Mouse (Mus musculus): ENCODE data around the gene Fam180a. TPM values are rescaled to one million over a fixed set of nuclear protein-coding genes. Genes with fewer than 3 reads are reported as not detected.

The Fam180a gene
- polyA plus RNA-seq, 1 experiment from 2014 or later: 1.6 TPM

DNA sequence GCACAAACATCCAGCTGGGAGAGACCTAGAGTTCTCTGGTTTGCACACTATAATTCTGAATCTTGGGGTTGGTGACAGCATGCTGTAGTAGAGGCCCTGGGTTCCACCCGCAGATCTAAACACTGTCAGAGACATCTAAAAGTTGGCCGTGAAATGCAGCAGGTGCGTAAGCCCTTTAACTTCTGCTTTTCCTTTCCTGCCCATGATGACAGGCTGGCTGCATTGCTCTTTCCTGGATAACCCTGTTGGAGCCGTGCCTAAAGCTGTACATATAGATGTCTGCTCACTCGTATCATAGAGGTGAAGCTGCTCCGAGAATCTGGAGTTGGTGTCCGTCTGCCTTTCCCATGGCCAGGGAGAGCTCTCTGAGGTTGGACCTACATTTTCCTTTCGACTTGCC, 26.9 kb upstream of the Fam180a start:
- Histone ChIP-seq H3K9ac (ENCODE audit: low read length) (no peak overlapping the region), H3K27ac (ENCODE audit: low read length) (no peak overlapping the region), H3K4me3 (ENCODE audit: low read length) (no peak overlapping the region), H3K36me3 (ENCODE audit: control insufficient read depth, insufficient read depth, low read length) (no peaks in the 10 kb centered on the region), H3K4me1 (replicated peaks; ENCODE audit: control insufficient read depth, insufficient read depth, low read length) (peaks cover 3% of the 10 kb centered on the region; the same call in 1 of the 2 replicates), H3K9me3 (ENCODE audit: control insufficient read depth, low read length) (no peaks in the 10 kb centered on the region), H3K4me2 (ENCODE audit: low read depth, low read length) (no peak overlapping the region), H3K27me3 (ENCODE audit: control insufficient read depth, insufficient read depth, low read depth, low read length) (no peaks in the 10 kb centered on the region)
- 80% methylated on average over 8 of the region's 8 CpGs for WGBS
- no peak for ATAC-seq (ENCODE audit: low read depth)

DNA sequence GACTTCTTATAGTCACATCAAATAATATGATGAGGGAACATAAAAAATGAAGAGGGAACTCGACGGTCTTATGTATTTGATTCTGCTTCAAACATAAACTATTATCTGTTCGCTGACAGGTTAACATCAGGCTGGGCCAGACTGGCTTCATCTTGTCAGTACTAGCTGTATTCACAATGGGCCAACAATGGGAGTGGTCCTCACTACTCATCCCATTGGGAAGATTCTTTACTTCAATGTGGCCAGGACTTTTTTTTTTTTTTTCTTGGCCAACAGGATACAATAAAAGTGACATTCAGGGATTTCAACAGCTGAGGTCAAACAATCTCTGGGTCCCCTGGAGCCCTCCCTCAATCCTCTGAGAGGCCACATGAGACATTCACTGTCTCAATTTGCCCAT, 25.9 kb upstream of the Fam180a start:
- 83% methylated on average over 3 of the region's 3 CpGs for WGBS

GRCm38 (mm10) chr6:35349784-35350183, 23.8 kb upstream of the Fam180a start:
- ATAC-seq (ENCODE audit: low read depth): peak; percentile 43; the same call in 1 of the 2 replicates
- Histone ChIP-seq H3K9me3 (ENCODE audit: control insufficient read depth, low read length) (no peaks in the 10 kb centered on the region), H3K9ac (ENCODE audit: low read length) (no peak overlapping the region), H3K27ac (ENCODE audit: low read length) (no peak overlapping the region), H3K36me3 (ENCODE audit: control insufficient read depth, insufficient read depth, low read length) (no peaks in the 10 kb centered on the region), H3K4me2 (ENCODE audit: low read depth, low read length) (no peak overlapping the region), H3K4me3 (ENCODE audit: low read length) (no peak overlapping the region), H3K4me1 (replicated peaks; ENCODE audit: control insufficient read depth, insufficient read depth, low read length) (peaks cover 3% of the 10 kb centered on the region; the same call in 1 of the 2 replicates), H3K27me3 (ENCODE audit: control insufficient read depth, insufficient read depth, low read depth, low read length) (no peaks in the 10 kb centered on the region)
- WGBS: 36% methylated on average over 7 of the region's 7 CpGs

More for the DNA sequence above, 25.9 kb upstream of the Fam180a start:
- Histone ChIP-seq H3K9ac (ENCODE audit: low read length) (no peak overlapping the region), H3K27me3 (ENCODE audit: control insufficient read depth, insufficient read depth, low read depth, low read length) (no peaks in the 10 kb centered on the region), H3K4me2 (ENCODE audit: low read depth, low read length) (no peak overlapping the region), H3K4me3 (ENCODE audit: low read length) (no peak overlapping the region), H3K36me3 (ENCODE audit: control insufficient read depth, insufficient read depth, low read length) (no peaks in the 10 kb centered on the region), H3K4me1 (replicated peaks; ENCODE audit: control insufficient read depth, insufficient read depth, low read length) (peaks cover 3% of the 10 kb centered on the region; the same call in 1 of the 2 replicates), H3K9me3 (ENCODE audit: control insufficient read depth, low read length) (no peaks in the 10 kb centered on the region), H3K27ac (ENCODE audit: low read length) (no peak overlapping the region)
- no peak for ATAC-seq (ENCODE audit: low read depth)

DNA sequence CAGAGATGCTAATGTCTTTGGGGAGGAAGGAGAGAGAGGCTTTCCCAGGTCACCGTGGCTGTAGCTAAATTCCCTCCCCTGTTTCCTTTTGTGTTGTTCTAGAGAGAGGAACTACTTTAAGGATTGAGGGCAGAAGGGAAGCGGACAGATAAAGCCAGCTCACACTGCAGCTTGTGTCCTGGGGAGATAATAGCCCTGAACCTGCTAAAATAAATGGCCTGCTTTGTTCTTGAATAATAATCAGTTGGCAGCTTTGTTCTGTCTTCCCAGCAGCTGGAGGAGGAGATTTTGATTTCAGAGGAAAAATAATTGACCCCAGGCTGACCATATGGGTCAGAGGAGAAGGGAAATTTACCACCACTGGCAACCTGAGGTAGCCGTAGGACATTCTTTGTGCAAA, 12.7 kb upstream of the Fam180a start:
- Histone ChIP-seq H3K9me3 (ENCODE audit: control insufficient read depth, low read length) (no peaks in the 10 kb centered on the region), H3K36me3 (ENCODE audit: control insufficient read depth, insufficient read depth, low read length) (no peaks in the 10 kb centered on the region), H3K27ac (ENCODE audit: low read length) (no peak overlapping the region), H3K9ac (ENCODE audit: low read length) (no peak overlapping the region), H3K27me3 (ENCODE audit: control insufficient read depth, insufficient read depth, low read depth, low read length) (no peaks in the 10 kb centered on the region), H3K4me1 (replicated peaks; ENCODE audit: control insufficient read depth, insufficient read depth, low read length) (no peaks in the 10 kb centered on the region), H3K4me3 (ENCODE audit: low read length) (no peak overlapping the region), H3K4me2 (ENCODE audit: low read depth, low read length) (no peak overlapping the region)
- ATAC-seq (ENCODE audit: low read depth): no peak
- 25% methylated on average over 3 of the region's 3 CpGs for whole genome bisulfite sequencing

DNA sequence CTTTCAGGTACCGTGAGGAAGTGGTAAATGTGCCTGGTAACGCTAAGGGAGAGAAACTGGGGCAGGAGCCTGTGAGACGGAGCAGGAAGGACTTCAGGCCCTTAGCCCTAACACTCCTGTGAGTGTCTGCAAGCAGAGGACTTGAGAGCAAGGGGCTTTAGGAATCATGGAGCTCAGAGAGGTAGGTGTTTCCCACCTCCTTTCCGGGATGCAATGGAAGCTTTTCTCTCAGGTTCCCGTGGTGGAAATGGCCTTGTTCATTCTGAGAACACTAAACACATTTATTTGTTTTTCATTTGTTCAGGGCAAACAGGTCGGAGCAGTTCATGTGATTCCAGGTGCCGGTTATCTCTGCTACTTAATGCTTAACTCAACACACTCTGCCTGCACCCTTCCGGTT, 11.9 kb upstream of the Fam180a start:
- no peak overlapping the region for H3K9ac ChIP-seq (ENCODE audit: low read length)
- no peak overlapping the region for H3K27ac ChIP-seq (ENCODE audit: low read length)
- H3K4me2 ChIP-seq (ENCODE audit: low read depth, low read length): no peak overlapping the region
- no peaks in the 10 kb centered on the region for H3K27me3 ChIP-seq (ENCODE audit: control insufficient read depth, insufficient read depth, low read depth, low read length)
- no peaks in the 10 kb centered on the region for H3K36me3 ChIP-seq (ENCODE audit: control insufficient read depth, insufficient read depth, low read length)
- 56% methylated on average over 8 of the region's 8 CpGs for WGBS
- H3K4me3 ChIP-seq (ENCODE audit: low read length): no peak overlapping the region
- no peak for ATAC-seq (ENCODE audit: low read depth)
- no peaks in the 10 kb centered on the region for H3K9me3 ChIP-seq (ENCODE audit: control insufficient read depth, low read length)
- H3K4me1 ChIP-seq (replicated peaks; ENCODE audit: control insufficient read depth, insufficient read depth, low read length): no peaks in the 10 kb centered on the region

GRCm38 (mm10) chr6:35335452-35335851, 9.5 kb upstream of the Fam180a start:
- Histone ChIP-seq H3K9ac (ENCODE audit: low read length) (no peak overlapping the region), H3K36me3 (ENCODE audit: control insufficient read depth, insufficient read depth, low read length) (no peaks in the 10 kb centered on the region), H3K27me3 (ENCODE audit: control insufficient read depth, insufficient read depth, low read depth, low read length) (no peaks in the 10 kb centered on the region), H3K9me3 (ENCODE audit: control insufficient read depth, low read length) (no peaks in the 10 kb centered on the region), H3K4me2 (ENCODE audit: low read depth, low read length) (no peak overlapping the region), H3K27ac (ENCODE audit: low read length) (no peak overlapping the region), H3K4me3 (ENCODE audit: low read length) (no peak overlapping the region), H3K4me1 (replicated peaks; ENCODE audit: control insufficient read depth, insufficient read depth, low read length) (peaks cover 5% of the 10 kb centered on the region)
- WGBS: 40% methylated on average over 5 of the region's 5 CpGs
- ATAC-seq (ENCODE audit: low read depth): no peak

DNA sequence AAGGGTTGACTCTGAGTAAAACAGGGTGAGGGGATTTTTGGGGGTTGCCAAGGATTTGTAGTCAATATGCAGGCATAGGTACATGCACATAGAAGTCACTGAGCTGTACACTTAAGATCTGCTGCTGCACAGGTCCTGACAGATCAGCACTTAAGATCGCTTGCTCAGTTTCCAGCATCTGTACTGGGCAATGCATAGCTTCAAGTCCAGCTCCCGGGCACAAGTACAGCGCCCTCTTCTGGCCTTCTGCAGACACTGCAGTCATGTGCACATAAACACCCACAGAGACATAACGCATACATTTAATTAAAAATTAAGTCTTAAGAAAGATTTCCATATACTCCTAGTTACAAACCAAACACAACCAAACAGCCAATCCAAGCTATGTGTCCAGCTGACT, 8.3 kb upstream of the Fam180a start:
- Histone ChIP-seq H3K27me3 (ENCODE audit: control insufficient read depth, insufficient read depth, low read depth, low read length) (no peaks in the 10 kb centered on the region), H3K9ac (ENCODE audit: low read length) (no peak overlapping the region), H3K4me1 (replicated peaks; ENCODE audit: control insufficient read depth, insufficient read depth, low read length) (peaks cover 5% of the 10 kb centered on the region), H3K4me2 (ENCODE audit: low read depth, low read length) (no peak overlapping the region), H3K4me3 (ENCODE audit: low read length) (no peak overlapping the region), H3K9me3 (ENCODE audit: control insufficient read depth, low read length) (no peaks in the 10 kb centered on the region), H3K36me3 (ENCODE audit: control insufficient read depth, insufficient read depth, low read length) (no peaks in the 10 kb centered on the region), H3K27ac (ENCODE audit: low read length) (no peak overlapping the region)
- 80% methylated on average over 4 of the region's 4 CpGs for whole genome bisulfite sequencing
- ATAC-seq (ENCODE audit: low read depth): no peak

DNA sequence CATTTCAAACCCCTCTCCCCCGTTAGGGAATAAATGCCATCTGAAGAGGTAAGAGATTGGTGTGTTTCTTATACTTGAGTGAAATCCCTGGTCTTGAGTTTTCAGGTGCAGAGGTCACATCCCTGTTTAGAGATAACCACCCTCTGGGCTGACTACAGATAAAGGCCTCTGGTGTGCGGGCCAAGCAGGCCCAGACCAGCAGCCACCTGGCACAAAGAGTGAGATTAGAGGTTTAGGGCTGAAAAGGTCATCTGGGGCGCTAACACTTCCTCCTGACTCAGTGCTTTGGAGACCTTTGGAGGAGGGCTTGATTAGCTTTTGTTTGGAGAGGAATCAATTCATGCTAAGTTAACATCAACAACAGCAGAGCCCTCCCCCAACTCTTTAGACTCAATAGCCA, 7.7 kb upstream of the Fam180a start:
- no peak for ATAC-seq (ENCODE audit: low read depth)
- Histone ChIP-seq H3K9me3 (ENCODE audit: control insufficient read depth, low read length) (no peaks in the 10 kb centered on the region), H3K4me1 (replicated peaks; ENCODE audit: control insufficient read depth, insufficient read depth, low read length) (peaks cover 5% of the 10 kb centered on the region), H3K9ac (ENCODE audit: low read length) (no peak overlapping the region), H3K36me3 (ENCODE audit: control insufficient read depth, insufficient read depth, low read length) (no peaks in the 10 kb centered on the region), H3K27ac (ENCODE audit: low read length) (no peak overlapping the region), H3K4me2 (ENCODE audit: low read depth, low read length) (no peak overlapping the region), H3K27me3 (ENCODE audit: control insufficient read depth, insufficient read depth, low read depth, low read length) (no peaks in the 10 kb centered on the region), H3K4me3 (ENCODE audit: low read length) (no peak overlapping the region)
- WGBS: 31% methylated on average over 3 of the region's 3 CpGs

DNA sequence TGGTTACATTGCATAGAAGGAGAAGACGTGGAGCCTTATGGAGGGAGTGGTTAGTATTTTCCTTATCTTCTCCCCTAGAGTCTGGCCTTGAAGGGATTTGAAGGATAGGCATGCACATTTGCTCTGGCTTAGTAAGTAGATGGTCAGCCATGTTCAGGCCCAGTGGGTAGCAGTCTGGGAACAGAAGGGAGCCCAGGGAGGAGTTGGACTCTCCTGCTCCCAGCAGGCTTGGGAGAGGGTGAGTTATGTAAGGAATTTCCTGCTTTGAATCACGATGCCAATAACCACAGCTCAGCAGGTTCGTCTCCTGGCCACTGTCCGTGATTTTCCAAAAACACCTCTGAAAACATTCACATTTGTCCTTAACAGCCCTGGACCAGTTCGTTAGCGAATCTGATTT, 4.9 kb upstream of the Fam180a start:
- no peak overlapping the region for H3K27ac ChIP-seq (ENCODE audit: low read length)
- no peaks in the 10 kb centered on the region for H3K36me3 ChIP-seq (ENCODE audit: control insufficient read depth, insufficient read depth, low read length)
- 33% methylated on average over 6 of the region's 6 CpGs for WGBS
- peaks cover 8% of the 10 kb centered on the region for H3K4me1 ChIP-seq (replicated peaks; ENCODE audit: control insufficient read depth, insufficient read depth, low read length)
- H3K9ac ChIP-seq (ENCODE audit: low read length): no peak overlapping the region
- no peak overlapping the region for H3K4me2 ChIP-seq (ENCODE audit: low read depth, low read length)
- no peaks in the 10 kb centered on the region for H3K27me3 ChIP-seq (ENCODE audit: control insufficient read depth, insufficient read depth, low read depth, low read length)
- ATAC-seq (ENCODE audit: low read depth): peak; percentile 49; the same call in 1 of the 2 replicates
- no peaks in the 10 kb centered on the region for H3K9me3 ChIP-seq (ENCODE audit: control insufficient read depth, low read length)
- no peak overlapping the region for H3K4me3 ChIP-seq (ENCODE audit: low read length)

DNA sequence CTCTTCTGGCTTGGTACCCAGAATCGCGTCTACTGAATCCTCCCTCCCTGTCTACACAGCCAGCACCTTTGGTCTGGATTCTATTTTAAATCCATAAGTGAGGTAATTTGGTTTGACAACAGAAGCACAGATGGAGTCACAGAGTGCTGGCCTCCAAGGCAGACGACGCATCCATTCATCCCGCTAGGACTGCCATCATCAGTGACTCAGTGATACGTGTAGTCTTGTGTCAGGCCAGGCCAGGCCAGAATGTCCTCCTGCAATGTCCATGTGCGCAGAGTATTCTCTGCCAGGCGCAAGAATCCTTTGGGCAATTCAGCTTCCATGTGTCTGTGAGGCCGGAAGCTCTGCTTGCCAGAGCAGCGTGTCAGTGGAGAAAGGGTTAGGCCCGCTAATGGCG, 4.0 kb upstream of the Fam180a start:
- H3K36me3 ChIP-seq (ENCODE audit: control insufficient read depth, insufficient read depth, low read length): no peaks in the 10 kb centered on the region
- no peaks in the 10 kb centered on the region for H3K27me3 ChIP-seq (ENCODE audit: control insufficient read depth, insufficient read depth, low read depth, low read length)
- H3K4me2 ChIP-seq (ENCODE audit: low read depth, low read length): no peak overlapping the region
- no peak overlapping the region for H3K4me3 ChIP-seq (ENCODE audit: low read length)
- no peaks in the 10 kb centered on the region for H3K9me3 ChIP-seq (ENCODE audit: control insufficient read depth, low read length)
- H3K27ac ChIP-seq (ENCODE audit: low read length): no peak overlapping the region
- H3K9ac ChIP-seq (ENCODE audit: low read length): no peak overlapping the region
- ATAC-seq (ENCODE audit: low read depth): no peak
- H3K4me1 ChIP-seq (replicated peaks; ENCODE audit: control insufficient read depth, insufficient read depth, low read length): peaks cover 8% of the 10 kb centered on the region
- 94% methylated on average over 12 of the region's 12 CpGs for WGBS

Data from lung, embryonic 16.5 days (tissue).